Mouse (Mus musculus): ENCODE measurements around the gene Nmt2. TPM values are rescaled to one million over a fixed set of nuclear protein-coding genes. Genes with fewer than 3 reads are reported as not detected.

Nmt2 gene
- polyA plus RNA-seq, 1 experiment = 25.3 TPM

- no peaks in the 10 kb centered on the region for H3K27me3 ChIP-seq (ENCODE audit: control insufficient read depth, insufficient read depth, low read length)
- peaks cover 9% of the 10 kb centered on the region for H3K4me1 ChIP-seq (ENCODE audit: control insufficient read depth, insufficient read depth, low read length)
- H3K36me3 ChIP-seq (ENCODE audit: control insufficient read depth, insufficient read depth, low read length) = no peaks in the 10 kb centered on the region
- TF ChIP-seq CTCF (IDR thresholded peaks at IDR 0.05; ENCODE audit: control insufficient read depth, insufficient read depth, insufficient replicate concordance, low read depth, low read length) (no peak), POLR2A (IDR thresholded peaks at IDR 0.05; ENCODE audit: control insufficient read depth, low read depth, low read length) (no peak)
- no peak overlapping the region for H3K4me3 ChIP-seq (ENCODE audit: control insufficient read depth, low read depth, low read length)
- H3K27ac ChIP-seq (ENCODE audit: control insufficient read depth, insufficient read depth, low read depth, low read length) = no peak overlapping the region
Observed at GRCm38 (mm10) chr2:3286243-3286642, 2.2 kb downstream of the Nmt2 start.

- no peaks in the 10 kb centered on the region; the same call in none of the 2 replicates for H3K4me1 ChIP-seq (ENCODE audit: control insufficient read depth, insufficient read depth, low read length)
- H3K4me3 ChIP-seq (ENCODE audit: control insufficient read depth, low read depth, low read length) = no peak overlapping the region
- H3K36me3 ChIP-seq (ENCODE audit: control insufficient read depth, insufficient read depth, low read length) = no peaks in the 10 kb centered on the region
- H3K27ac ChIP-seq (ENCODE audit: control insufficient read depth, insufficient read depth, low read depth, low read length) = no peak overlapping the region
- TF ChIP-seq CTCF (IDR thresholded peaks at IDR 0.05; ENCODE audit: control insufficient read depth, insufficient read depth, insufficient replicate concordance, low read depth, low read length) (no peak), POLR2A (IDR thresholded peaks at IDR 0.05; ENCODE audit: control insufficient read depth, low read depth, low read length) (no peak)
- H3K27me3 ChIP-seq (ENCODE audit: control insufficient read depth, insufficient read depth, low read length) = no peaks in the 10 kb centered on the region
Observed at GRCm38 (mm10) chr2:3289581-3289980, 5.6 kb downstream of the Nmt2 start.

- no peaks in the 10 kb centered on the region for H3K4me1 ChIP-seq (ENCODE audit: control insufficient read depth, insufficient read depth, low read length)
- no peaks in the 10 kb centered on the region for H3K27me3 ChIP-seq (ENCODE audit: control insufficient read depth, insufficient read depth, low read length)
- H3K27ac ChIP-seq (ENCODE audit: control insufficient read depth, insufficient read depth, low read depth, low read length) = no peak overlapping the region
- TF ChIP-seq CTCF (IDR thresholded peaks at IDR 0.05; ENCODE audit: control insufficient read depth, insufficient read depth, insufficient replicate concordance, low read depth, low read length) (no peak), POLR2A (IDR thresholded peaks at IDR 0.05; ENCODE audit: control insufficient read depth, low read depth, low read length) (no peak)
- H3K36me3 ChIP-seq (ENCODE audit: control insufficient read depth, insufficient read depth, low read length) = no peaks in the 10 kb centered on the region
- no peak overlapping the region for H3K4me3 ChIP-seq (ENCODE audit: control insufficient read depth, low read depth, low read length)
Observed at GRCm38 (mm10) chr2:3292170-3292569, 8.2 kb downstream of the Nmt2 start.

GRCm38 (mm10) chr2:3295826-3296225 is 11.8 kb downstream of the Nmt2 start:
- no peaks in the 10 kb centered on the region for H3K27me3 ChIP-seq (ENCODE audit: control insufficient read depth, insufficient read depth, low read length)
- TF ChIP-seq CTCF (IDR thresholded peaks at IDR 0.05; ENCODE audit: control insufficient read depth, insufficient read depth, insufficient replicate concordance, low read depth, low read length) = no peak
- no peak for TF ChIP-seq POLR2A (IDR thresholded peaks at IDR 0.05; ENCODE audit: control insufficient read depth, low read depth, low read length)
- H3K27ac ChIP-seq (ENCODE audit: control insufficient read depth, insufficient read depth, low read depth, low read length) = no peak overlapping the region
- H3K4me1 ChIP-seq (ENCODE audit: control insufficient read depth, insufficient read depth, low read length) = no peaks in the 10 kb centered on the region
- H3K36me3 ChIP-seq (ENCODE audit: control insufficient read depth, insufficient read depth, low read length) = no peaks in the 10 kb centered on the region
- no peak overlapping the region for H3K4me3 ChIP-seq (ENCODE audit: control insufficient read depth, low read depth, low read length)

GRCm38 (mm10) chr2:3305426-3306025 is 21.5 kb downstream of the Nmt2 start:
- Histone ChIP-seq H3K4me3 (ENCODE audit: control insufficient read depth, low read depth, low read length) (no peak overlapping the region), H3K27me3 (ENCODE audit: control insufficient read depth, insufficient read depth, low read length) (no peaks in the 10 kb centered on the region), H3K27ac (ENCODE audit: control insufficient read depth, insufficient read depth, low read depth, low read length) (no peak overlapping the region), H3K36me3 (ENCODE audit: control insufficient read depth, insufficient read depth, low read length) (no peaks in the 10 kb centered on the region), H3K4me1 (ENCODE audit: control insufficient read depth, insufficient read depth, low read length) (no peaks in the 10 kb centered on the region)
- TF ChIP-seq POLR2A (IDR thresholded peaks at IDR 0.05; ENCODE audit: control insufficient read depth, low read depth, low read length) = no peak
- no peak for TF ChIP-seq CTCF (IDR thresholded peaks at IDR 0.05; ENCODE audit: control insufficient read depth, insufficient read depth, insufficient replicate concordance, low read depth, low read length)

- Histone ChIP-seq H3K4me1 (ENCODE audit: control insufficient read depth, insufficient read depth, low read length) (0 out of 2 replicates have a peak, but pooled peaks cover 2% of the 10 kb centered on the region), H3K27me3 (ENCODE audit: control insufficient read depth, insufficient read depth, low read length) (no peaks in the 10 kb centered on the region), H3K36me3 (ENCODE audit: control insufficient read depth, insufficient read depth, low read length) (no peaks in the 10 kb centered on the region)
Observed at GRCm38 (mm10) chr2:3323132-3323531, 39.1 kb downstream of the Nmt2 start.

GRCm38 (mm10) chr2:3324381-3325130 is 40.5 kb downstream of the Nmt2 start:
- Histone ChIP-seq H3K4me3 (ENCODE audit: control insufficient read depth, low read depth, low read length) (no peak overlapping the region), H3K27ac (ENCODE audit: control insufficient read depth, insufficient read depth, low read depth, low read length) (no peak overlapping the region), H3K36me3 (ENCODE audit: control insufficient read depth, insufficient read depth, low read length) (peaks cover 2% of the 10 kb centered on the region; the same call in 1 of the 2 replicates), H3K27me3 (ENCODE audit: control insufficient read depth, insufficient read depth, low read length) (no peaks in the 10 kb centered on the region), H3K4me1 (ENCODE audit: control insufficient read depth, insufficient read depth, low read length) (0 out of 2 replicates have a peak, but pooled peaks cover 2% of the 10 kb centered on the region)
- no peak for TF ChIP-seq CTCF (IDR thresholded peaks at IDR 0.05; ENCODE audit: control insufficient read depth, insufficient read depth, insufficient replicate concordance, low read depth, low read length)
- TF ChIP-seq POLR2A (IDR thresholded peaks at IDR 0.05; ENCODE audit: control insufficient read depth, low read depth, low read length) = no peak

More at GRCm38 (mm10) chr2:3323132-3323531, 39.1 kb downstream of the Nmt2 start:
- Histone ChIP-seq H3K27ac (ENCODE audit: control insufficient read depth, insufficient read depth, low read depth, low read length) (no peak overlapping the region), H3K4me3 (ENCODE audit: control insufficient read depth, low read depth, low read length) (no peak overlapping the region)
- no peak for TF ChIP-seq POLR2A (IDR thresholded peaks at IDR 0.05; ENCODE audit: control insufficient read depth, low read depth, low read length)
- TF ChIP-seq CTCF (IDR thresholded peaks at IDR 0.05; ENCODE audit: control insufficient read depth, insufficient read depth, insufficient replicate concordance, low read depth, low read length) = no peak
